Mouse (Mus musculus) lung, embryonic 14.5 days (tissue): ENCODE data around the gene Fggy. TPM values are rescaled to one million over a fixed set of nuclear protein-coding genes. Genes with fewer than 3 reads are reported as not detected.

Experiments
- ATAC-seq: fragments of 200-750 bp; cut with Nextera tagmentation; 2 replicates; pipeline ENCODE4 v1.8.0; 2017; ENCODE audit warnings: mild to moderate bottlenecking, moderate TSS enrichment, moderate library complexity; ENCODE audit not compliant: insufficient read depth
- DNase-seq: peaks from one replicate; pipeline ENCODE4 v3.0.0-alpha.2; 2015
- H3K27ac ChIP-seq: fragments of 300-500 bp; sonication (generic); 2 replicates; pipeline ENCODE4 v1.5.1; 2014; ENCODE audit warnings: low read depth, mild to moderate bottlenecking, moderate library complexity
- H3K27me3 ChIP-seq: fragments of 300-500 bp; sonication (generic); 2 replicates; pipeline ENCODE4 v1.6.1; 2014; ENCODE audit warnings: low read length, control low read depth; ENCODE audit not compliant: insufficient read depth
- H3K36me3 ChIP-seq: fragments of 300-500 bp; sonication (generic); 2 replicates; pipeline ENCODE4 v1.6.1; 2014; ENCODE audit warnings: control low read depth; ENCODE audit not compliant: insufficient read depth
- H3K4me1 ChIP-seq: fragments of 300-500 bp; sonication (generic); 2 replicates; pipeline ENCODE4 v1.6.1; 2014; ENCODE audit warnings: antibody characterized with exemption, control low read depth; ENCODE audit not compliant: insufficient read depth
- H3K4me2 ChIP-seq: fragments of 300-500 bp; sonication (generic); 2 replicates; pipeline ENCODE4 v1.6.1; 2014; ENCODE audit warnings: mild to moderate bottlenecking
- H3K4me3 ChIP-seq: fragments of 300-500 bp; sonication (generic); 2 replicates; pipeline ENCODE4 v1.5.1; 2014; ENCODE audit warnings: low read depth, low read length
- H3K9ac ChIP-seq: fragments of 300-500 bp; sonication (generic); 2 replicates; pipeline ENCODE4 v1.6.1; 2014
- H3K9me3 ChIP-seq: fragments of 300-500 bp; sonication (generic); 2 replicates; pipeline ENCODE4 v1.6.1; 2016; ENCODE audit warnings: low read depth, low read length, control low read depth
- CTCF ChIP-seq: IDR thresholded peaks from 2 replicates; pipeline ENCODE4 v1.5.1; 2016; ENCODE audit warnings: antibody characterized with exemption, low read depth
- WGBS: fragments of 180-500 bp; shearing (Covaris S2); extraction: QIAGEN DNeasy Blood & Tissue Kit; methylation state at CpG from one replicate; pipeline ENCODE4 v1.1.7; 2014; 5-methylcytosine and 5-hydroxymethylcytosine counted together
- polyA plus RNA-seq: library from polyadenylated mRNA; unstranded; fragments of >200 nt; fragmentation: Nextera tagmentation; extraction: Ambion mirVana; gene quantifications from 2 replicates; pipeline ENCODE4 v1.2.1, GENCODE M21; 2014

Fggy gene
- polyA plus RNA-seq, 1 experiment from 2014 or later = 9.8 TPM

DNA sequence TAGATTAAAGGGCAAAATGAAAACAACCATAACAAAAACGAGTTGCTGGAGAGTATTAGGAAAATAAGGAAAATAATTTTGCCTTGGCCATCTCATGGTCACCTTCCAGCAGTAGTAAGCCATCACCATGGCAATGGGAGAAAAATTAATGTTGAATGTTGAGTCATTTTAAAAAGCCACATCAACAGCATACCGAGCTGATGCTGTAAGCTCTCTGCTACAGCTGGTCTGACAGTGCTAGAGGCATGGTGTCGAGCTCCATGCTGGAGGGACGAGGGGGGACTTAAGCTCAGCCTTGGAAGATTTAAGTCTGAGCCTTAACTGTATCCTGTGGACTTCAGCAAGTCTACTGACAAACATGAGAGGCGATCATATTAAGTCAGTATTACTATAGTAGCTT, 307.9 kb downstream of the Fggy start:
- ATAC-seq (no peak), DNase-seq (no peak)
- Histone ChIP-seq H3K4me2 (no peak overlapping the region), H3K4me3 (no peak overlapping the region), H3K36me3 (no peaks in the 10 kb centered on the region), H3K9ac (no peak overlapping the region), H3K4me1 (peaks cover 10% of the 10 kb centered on the region), H3K27me3 (no peaks in the 10 kb centered on the region), H3K9me3 (no peaks in the 10 kb centered on the region), H3K27ac (no peak overlapping the region)
- 68% methylated on average over 5 of the region's 5 CpGs for WGBS
- TF ChIP-seq CTCF = no peak

DNA sequence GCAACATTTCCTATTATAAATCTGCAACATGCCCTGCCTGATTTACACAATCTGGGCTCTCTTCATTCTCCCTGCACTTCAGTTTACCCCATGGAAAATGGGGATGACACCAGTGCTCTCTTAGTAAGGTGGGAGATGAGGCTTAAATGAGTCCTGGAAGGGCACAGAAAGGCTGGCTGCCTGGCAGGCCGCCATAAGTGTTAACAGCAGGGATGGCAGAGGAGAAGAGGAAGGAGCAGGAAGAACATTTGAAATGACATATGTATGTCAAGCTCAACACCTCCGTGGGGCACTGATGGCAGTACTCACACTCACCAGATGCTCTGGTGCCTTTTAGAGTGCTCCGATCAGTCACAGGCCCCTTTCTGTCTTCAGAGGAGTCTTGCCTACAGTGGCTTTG, 308.6 kb downstream of the Fggy start:
- Histone ChIP-seq H3K4me3 (no peak overlapping the region), H3K4me2 (no peak overlapping the region), H3K27me3 (no peaks in the 10 kb centered on the region), H3K9me3 (no peaks in the 10 kb centered on the region), H3K9ac (no peak overlapping the region), H3K36me3 (no peaks in the 10 kb centered on the region), H3K4me1 (peaks cover 10% of the 10 kb centered on the region), H3K27ac (no peak overlapping the region)
- 62% methylated on average over 3 of the region's 3 CpGs for WGBS
- DNase-seq (no peak), ATAC-seq (no peak)
- TF ChIP-seq CTCF = no peak

DNA sequence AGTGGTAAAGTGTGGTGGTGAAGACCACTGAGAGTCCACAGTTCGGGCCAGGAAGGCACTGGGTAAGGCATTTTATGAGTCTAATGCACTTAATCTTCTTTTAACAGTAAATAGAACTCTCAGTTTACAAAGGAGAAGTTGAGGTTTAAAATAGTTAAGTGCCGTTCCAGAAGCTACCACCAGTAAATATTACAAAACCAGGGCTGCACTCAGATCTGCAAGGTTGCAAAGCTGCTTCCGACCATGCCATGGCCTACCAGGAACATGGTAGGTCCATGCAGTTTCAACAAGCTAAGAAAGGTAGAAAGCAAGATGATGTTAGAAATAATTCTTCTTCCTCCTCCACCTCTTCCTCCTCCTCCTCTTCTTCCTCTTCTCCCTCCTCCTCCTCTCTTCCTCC, 309.8 kb downstream of the Fggy start:
- Histone ChIP-seq H3K27me3 (no peaks in the 10 kb centered on the region), H3K27ac (no peak overlapping the region), H3K36me3 (no peaks in the 10 kb centered on the region), H3K9me3 (no peaks in the 10 kb centered on the region), H3K4me1 (peaks cover 4% of the 10 kb centered on the region), H3K4me2 (no peak overlapping the region), H3K4me3 (no peak overlapping the region), H3K9ac (no peak overlapping the region)
- ATAC-seq (no peak), DNase-seq (no peak)
- WGBS = 89% methylated on average over 3 of the region's 3 CpGs
- TF ChIP-seq CTCF = no peak

DNA sequence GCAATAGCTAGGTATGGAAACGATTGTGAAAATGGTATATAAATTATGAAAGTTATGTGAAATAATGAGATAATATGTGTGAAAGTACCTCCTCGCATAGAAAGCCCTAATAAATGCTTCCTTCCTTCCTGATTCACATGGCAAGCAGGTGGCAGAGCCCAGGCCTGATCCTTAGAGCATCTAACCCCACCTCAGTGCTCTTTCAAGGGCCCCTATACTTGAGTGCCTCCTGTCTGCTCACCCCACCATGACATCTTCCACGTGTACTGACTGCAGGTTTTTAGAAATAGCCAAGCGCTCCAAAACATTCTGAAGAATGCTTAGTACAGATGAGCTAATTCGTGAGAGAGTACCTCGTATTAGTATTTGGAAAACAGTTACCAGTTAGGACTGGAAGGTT, 311.0 kb downstream of the Fggy start:
- no peak for ATAC-seq
- no peaks in the 10 kb centered on the region for H3K4me1 ChIP-seq
- H3K9me3 ChIP-seq = no peaks in the 10 kb centered on the region
- H3K27ac ChIP-seq = no peak overlapping the region
- no peak overlapping the region for H3K4me3 ChIP-seq
- no peaks in the 10 kb centered on the region for H3K27me3 ChIP-seq
- DNase-seq = no peak
- 68% methylated on average over 6 of the region's 6 CpGs for WGBS
- peak; percentile 43; the same call in 1 of the 2 replicates for TF ChIP-seq CTCF
- no peak overlapping the region for H3K9ac ChIP-seq
- H3K4me2 ChIP-seq = no peak overlapping the region
- H3K36me3 ChIP-seq = no peaks in the 10 kb centered on the region

DNA sequence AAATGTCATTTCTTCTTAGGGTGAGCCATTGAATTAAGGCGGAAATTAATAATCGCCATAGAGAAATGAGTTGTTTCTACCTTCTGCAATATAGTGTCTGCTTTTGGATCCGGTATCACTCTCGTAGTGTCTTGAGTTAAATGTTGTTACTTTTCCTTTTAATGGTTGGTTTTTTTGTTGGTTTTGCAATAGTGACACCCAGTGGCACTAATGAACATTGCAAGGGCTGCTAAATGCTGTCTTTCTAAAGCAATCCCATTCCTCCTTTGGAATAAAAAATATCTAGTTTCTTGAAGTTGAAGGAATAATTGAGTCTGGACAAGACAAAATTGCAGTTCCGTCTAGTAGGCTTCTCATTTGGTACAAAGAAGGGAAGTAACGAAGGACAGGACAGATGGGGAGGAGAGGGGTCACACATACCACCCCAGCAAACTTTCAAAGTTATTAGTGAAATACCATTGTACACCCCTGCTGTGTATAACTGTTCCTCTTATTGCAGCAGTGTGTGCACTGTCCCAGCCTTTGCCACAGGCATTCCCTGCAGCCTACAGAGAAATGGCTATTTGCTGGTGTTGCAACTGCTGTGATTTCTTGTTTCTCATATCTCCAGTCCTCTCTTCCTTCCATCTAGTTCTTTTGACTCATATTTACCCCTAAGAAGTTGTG, 314.0 kb downstream of the Fggy start:
- H3K9me3 ChIP-seq = no peaks in the 10 kb centered on the region
- WGBS = 21% methylated on average over 6 of the region's 6 CpGs
- DNase-seq (peak; percentile 89), ATAC-seq (no peak)
- no peak overlapping the region for H3K9ac ChIP-seq
- 0 out of 2 replicates have a peak, but pooled peaks cover 8% of the 10 kb centered on the region for H3K4me1 ChIP-seq
- no peaks in the 10 kb centered on the region for H3K36me3 ChIP-seq
- peak; percentile 85 for TF ChIP-seq CTCF
- H3K27ac ChIP-seq = no peak overlapping the region
- H3K27me3 ChIP-seq = no peaks in the 10 kb centered on the region
- H3K4me3 ChIP-seq = no peak overlapping the region
- peak overlapping the region; percentile 20; the same call in 1 of the 2 replicates for H3K4me2 ChIP-seq

DNA sequence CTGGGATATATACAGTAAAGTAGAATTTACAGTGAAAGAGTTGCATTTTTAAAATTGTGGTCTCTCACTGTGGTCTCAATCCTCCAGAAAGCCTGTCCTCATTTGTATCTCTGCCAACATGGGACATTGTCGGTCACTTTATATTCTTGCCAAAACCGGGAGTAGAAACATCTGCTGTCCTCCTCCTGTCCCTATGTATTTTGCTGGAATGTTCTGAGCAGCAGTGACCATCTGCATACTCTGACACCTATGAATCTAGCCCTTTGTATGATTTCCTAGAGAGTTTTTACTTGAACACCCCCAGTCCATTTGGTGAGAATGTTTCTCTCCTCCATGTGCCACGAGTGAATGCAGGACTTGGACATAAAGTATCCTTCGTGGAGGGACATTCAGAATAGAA, 318.6 kb downstream of the Fggy start:
- Histone ChIP-seq H3K4me1 (0 out of 2 replicates have a peak, but pooled peaks cover 8% of the 10 kb centered on the region), H3K9me3 (no peaks in the 10 kb centered on the region), H3K27me3 (no peaks in the 10 kb centered on the region), H3K36me3 (no peaks in the 10 kb centered on the region), H3K27ac (peak overlapping the region; percentile 64), H3K4me2 (no peak overlapping the region), H3K4me3 (no peak overlapping the region), H3K9ac (no peak overlapping the region)
- WGBS = 57% methylated on average over 4 of the region's 4 CpGs
- DNase-seq = peak; percentile 89
- peak; percentile 80 for ATAC-seq
- TF ChIP-seq CTCF = no peak

- ATAC-seq = no peak
- no peaks in the 10 kb centered on the region for H3K9me3 ChIP-seq
- 0 out of 2 replicates have a peak, but pooled peaks cover 8% of the 10 kb centered on the region for H3K4me1 ChIP-seq
- peak overlapping the region; percentile 42; the same call in 1 of the 2 replicates for H3K27ac ChIP-seq
- H3K4me3 ChIP-seq = no peak overlapping the region
- no peak overlapping the region for H3K4me2 ChIP-seq
- no peak overlapping the region for H3K9ac ChIP-seq
- no peaks in the 10 kb centered on the region for H3K27me3 ChIP-seq
- DNase-seq = no peak
- 57% methylated on average over 4 of the region's 4 CpGs for WGBS
- H3K36me3 ChIP-seq = no peaks in the 10 kb centered on the region
- TF ChIP-seq CTCF = no peak
Observed at GRCm38 (mm10) chr4:95877436-95877835, 320.1 kb downstream of the Fggy start.
